Mouse (Mus musculus): ENCODE measurements around the gene Zfyve19. TPM values are rescaled to one million over a fixed set of nuclear protein-coding genes. Genes with fewer than 3 reads are reported as not detected.

Zfyve19 gene
- total and polyA plus RNA-seq, 2 experiments from 2014 or later, result 35.1 to 53.1 TPM

DNA sequence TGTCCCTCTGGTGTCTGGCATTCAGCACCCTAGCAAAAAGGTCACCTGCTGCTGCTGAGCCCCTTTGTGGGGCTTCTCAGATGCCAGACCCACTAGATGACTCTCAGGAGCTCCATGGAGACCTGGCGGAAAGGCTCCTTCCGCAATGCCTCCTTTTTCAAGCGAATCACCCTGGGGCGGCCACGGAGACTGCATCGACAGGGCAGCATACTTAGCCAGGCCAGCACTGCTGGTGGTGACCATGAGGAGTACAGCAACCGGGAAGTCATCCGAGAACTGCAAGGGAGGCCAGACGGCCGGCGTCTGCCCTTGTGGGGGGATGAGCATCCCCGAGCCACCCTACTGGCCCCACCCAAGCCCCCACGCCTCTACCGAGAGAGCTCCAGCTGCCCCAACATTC, 33.6 kb upstream of the Zfyve19 start:
- peaks cover 21% of the 10 kb centered on the region for H3K36me3 ChIP-seq (ENCODE audit: insufficient read depth, low read length)
- no peak for ATAC-seq
- H3K27me3 ChIP-seq (ENCODE audit: insufficient read depth, low read length), result no peaks in the 10 kb centered on the region
- H3K4me1 ChIP-seq (ENCODE audit: insufficient read depth, low read length), result peaks cover 8% of the 10 kb centered on the region; the same call in 1 of the 2 replicates
- H3K9ac ChIP-seq (replicated peaks; ENCODE audit: low read length), result no peak overlapping the region
- TF ChIP-seq CTCF (IDR thresholded peaks at IDR 0.05; ENCODE audit: low read depth), result no peak
- H3K4me2 ChIP-seq (ENCODE audit: low read depth, low read length), result no peak overlapping the region
- DNase-seq (ENCODE audit: low spot score), result no peak
- no peaks in the 10 kb centered on the region for H3K9me3 ChIP-seq (ENCODE audit: low read length)
- WGBS, result 56% methylated on average over 14 of the region's 14 CpGs
- H3K27ac ChIP-seq, result no peak overlapping the region
- H3K4me3 ChIP-seq (ENCODE audit: low read length), result no peak overlapping the region

DNA sequence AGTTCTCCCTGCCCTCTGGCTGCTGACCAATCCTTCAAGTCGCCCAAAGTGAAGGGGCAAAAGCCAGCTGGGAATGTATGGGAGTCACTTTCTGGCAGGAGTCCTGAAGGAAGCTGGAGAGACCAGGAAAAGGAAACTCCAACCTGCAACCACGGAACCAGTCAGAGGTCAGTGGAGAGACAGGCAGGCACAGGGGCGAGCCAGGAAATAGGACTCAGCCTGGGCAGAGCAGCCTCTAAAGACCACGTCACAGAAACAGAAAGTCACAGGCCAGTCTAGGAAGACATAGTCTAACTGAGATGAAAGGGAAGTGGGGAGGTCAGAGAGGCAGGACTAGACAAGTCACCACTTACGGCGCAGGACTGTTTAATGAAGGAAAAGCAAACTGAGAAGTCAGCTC, 32.8 kb upstream of the Zfyve19 start:
- Histone ChIP-seq H3K4me2 (ENCODE audit: low read depth, low read length) (no peak overlapping the region), H3K9ac (replicated peaks; ENCODE audit: low read length) (no peak overlapping the region), H3K36me3 (ENCODE audit: insufficient read depth, low read length) (peaks cover 27% of the 10 kb centered on the region), H3K4me3 (ENCODE audit: low read length) (no peak overlapping the region), H3K27me3 (ENCODE audit: insufficient read depth, low read length) (no peaks in the 10 kb centered on the region), H3K9me3 (ENCODE audit: low read length) (no peaks in the 10 kb centered on the region), H3K4me1 (ENCODE audit: insufficient read depth, low read length) (peaks cover 8% of the 10 kb centered on the region; the same call in 1 of the 2 replicates), H3K27ac (no peak overlapping the region)
- TF ChIP-seq CTCF (IDR thresholded peaks at IDR 0.05; ENCODE audit: low read depth), result no peak
- DNase-seq (ENCODE audit: low spot score), result no peak
- ATAC-seq, result no peak
- 73% methylated on average over 6 of the region's 6 CpGs for WGBS

DNA sequence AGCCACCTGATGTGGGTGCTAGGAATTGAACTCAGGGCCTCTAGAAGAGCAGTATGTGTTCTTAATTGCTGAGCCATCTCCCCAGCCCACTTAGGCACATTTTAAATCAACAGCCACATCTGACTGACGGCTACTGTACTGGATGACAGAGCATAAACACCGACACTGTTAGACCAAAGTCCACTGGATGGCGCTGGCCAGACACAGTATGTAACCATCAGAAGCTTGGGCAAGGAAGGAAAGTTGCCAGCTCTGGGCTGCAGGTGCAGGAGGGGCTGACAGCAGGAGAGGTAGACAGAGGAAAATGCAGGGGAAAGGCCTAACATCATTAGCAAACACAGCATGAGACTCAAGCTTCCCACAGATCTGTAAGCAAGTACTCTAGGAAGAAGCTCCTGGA, 31.7 kb upstream of the Zfyve19 start:
- Histone ChIP-seq H3K4me1 (ENCODE audit: insufficient read depth, low read length) (peaks cover 8% of the 10 kb centered on the region; the same call in 1 of the 2 replicates), H3K9me3 (ENCODE audit: low read length) (no peaks in the 10 kb centered on the region), H3K4me2 (ENCODE audit: low read depth, low read length) (no peak overlapping the region), H3K27me3 (ENCODE audit: insufficient read depth, low read length) (no peaks in the 10 kb centered on the region), H3K9ac (replicated peaks; ENCODE audit: low read length) (no peak overlapping the region), H3K4me3 (ENCODE audit: low read length) (no peak overlapping the region), H3K27ac (no peak overlapping the region), H3K36me3 (ENCODE audit: insufficient read depth, low read length) (peaks cover 29% of the 10 kb centered on the region)
- ATAC-seq (no peak), DNase-seq (ENCODE audit: low spot score) (no peak)
- WGBS, result 56% methylated on average over 3 of the region's 3 CpGs
- TF ChIP-seq CTCF (IDR thresholded peaks at IDR 0.05; ENCODE audit: low read depth), result peak; percentile 22

GRCm38 (mm10) chr2:119177384-119177939, 31.0 kb upstream of the Zfyve19 start:
- Histone ChIP-seq H3K9me3 (ENCODE audit: low read length) (no peaks in the 10 kb centered on the region), H3K36me3 (ENCODE audit: insufficient read depth, low read length) (peaks cover 29% of the 10 kb centered on the region), H3K4me3 (ENCODE audit: low read length) (no peak overlapping the region), H3K27me3 (ENCODE audit: insufficient read depth, low read length) (no peaks in the 10 kb centered on the region), H3K9ac (replicated peaks; ENCODE audit: low read length) (no peak overlapping the region), H3K27ac (no peak overlapping the region), H3K4me2 (ENCODE audit: low read depth, low read length) (no peak overlapping the region), H3K4me1 (ENCODE audit: insufficient read depth, low read length) (peaks cover 8% of the 10 kb centered on the region; the same call in 1 of the 2 replicates)
- no peak for TF ChIP-seq CTCF (IDR thresholded peaks at IDR 0.05; ENCODE audit: low read depth)
- ATAC-seq, result no peak
- 92% methylated on average over 5 of the region's 5 CpGs for whole genome bisulfite sequencing
- DNase-seq (ENCODE audit: low spot score), result no peak

DNA sequence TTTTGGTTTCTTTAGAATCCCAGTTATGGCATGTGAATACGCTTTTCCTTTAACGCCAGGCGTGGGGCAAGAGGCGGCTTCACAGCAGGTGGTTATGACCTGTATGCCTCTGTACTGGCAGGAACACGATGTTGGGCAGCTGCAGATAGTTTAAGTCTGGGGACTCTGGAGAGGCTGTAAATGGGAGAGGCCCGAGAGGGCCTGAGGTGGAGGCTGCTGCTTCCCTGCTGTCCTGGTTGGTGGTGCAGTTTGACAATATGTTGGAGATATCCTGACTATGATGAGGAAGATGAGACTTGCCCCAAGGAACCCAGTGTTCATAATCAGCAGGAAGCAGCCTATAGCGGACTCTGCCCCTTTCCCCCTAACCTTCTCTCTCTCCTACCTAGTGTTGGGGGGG, 25.5 kb upstream of the Zfyve19 start:
- Histone ChIP-seq H3K27me3 (ENCODE audit: insufficient read depth, low read length) (no peaks in the 10 kb centered on the region), H3K36me3 (ENCODE audit: insufficient read depth, low read length) (peaks cover 38% of the 10 kb centered on the region), H3K4me1 (ENCODE audit: insufficient read depth, low read length) (no peaks in the 10 kb centered on the region), H3K4me3 (ENCODE audit: low read length) (no peak overlapping the region), H3K9me3 (ENCODE audit: low read length) (no peaks in the 10 kb centered on the region), H3K4me2 (ENCODE audit: low read depth, low read length) (no peak overlapping the region), H3K27ac (no peak overlapping the region), H3K9ac (replicated peaks; ENCODE audit: low read length) (no peak overlapping the region)
- ATAC-seq (no peak), DNase-seq (ENCODE audit: low spot score) (no peak)
- TF ChIP-seq CTCF (IDR thresholded peaks at IDR 0.05; ENCODE audit: low read depth), result no peak
- WGBS, result 74% methylated on average over 7 of the region's 7 CpGs

DNA sequence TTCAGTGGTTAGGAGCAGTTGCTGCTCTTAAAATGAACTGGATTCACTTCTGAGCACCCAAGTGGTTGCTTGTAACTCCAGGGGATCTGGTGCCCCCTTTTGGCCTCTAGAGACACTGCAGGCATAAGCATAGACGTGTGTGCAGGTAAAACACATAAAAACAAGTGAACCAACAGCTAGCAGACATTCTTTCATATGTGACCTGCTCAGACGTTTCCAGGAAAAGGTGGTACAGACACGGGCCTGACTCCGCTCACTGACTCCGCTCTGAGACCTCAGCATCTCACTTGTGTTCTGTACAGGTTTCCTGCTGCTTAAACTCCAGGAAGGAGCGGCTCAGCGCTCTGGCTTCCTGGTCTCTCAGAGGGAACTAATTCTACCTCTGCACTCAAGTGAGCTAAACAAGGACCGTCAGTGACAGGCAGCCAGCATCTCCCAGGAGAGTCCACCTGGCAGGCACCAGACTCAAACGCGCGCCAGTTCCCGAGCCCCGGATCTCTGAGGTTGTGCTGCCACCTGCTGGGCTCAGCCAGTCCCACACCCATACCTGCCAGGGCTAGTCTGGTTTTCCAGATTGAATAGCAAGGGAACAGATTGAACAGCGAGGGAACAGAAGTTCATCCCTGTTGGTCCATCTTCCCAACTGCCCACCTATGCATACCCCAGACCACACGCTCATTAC, 19.2 kb upstream of the Zfyve19 start:
- H3K36me3 ChIP-seq (ENCODE audit: insufficient read depth, low read length), result peaks cover 2% of the 10 kb centered on the region; the same call in 1 of the 2 replicates
- H3K4me1 ChIP-seq (ENCODE audit: insufficient read depth, low read length), result no peaks in the 10 kb centered on the region
- H3K27ac ChIP-seq, result no peak overlapping the region
- H3K9me3 ChIP-seq (ENCODE audit: low read length), result no peaks in the 10 kb centered on the region
- DNase-seq (ENCODE audit: low spot score), result peak; percentile 85
- peak overlapping the region; percentile 59 for H3K4me2 ChIP-seq (ENCODE audit: low read depth, low read length)
- no peaks in the 10 kb centered on the region for H3K27me3 ChIP-seq (ENCODE audit: insufficient read depth, low read length)
- no peak overlapping the region for H3K9ac ChIP-seq (replicated peaks; ENCODE audit: low read length)
- ATAC-seq, result peak; percentile 91
- 6% methylated on average over 15 of the region's 15 CpGs for WGBS
- TF ChIP-seq CTCF (IDR thresholded peaks at IDR 0.05; ENCODE audit: low read depth), result peak; percentile 88
- H3K4me3 ChIP-seq (ENCODE audit: low read length), result peak overlapping the region; percentile 19

GRCm38 (mm10) chr2:119190969-119191368, 17.4 kb upstream of the Zfyve19 start:
- Histone ChIP-seq H3K27me3 (ENCODE audit: insufficient read depth, low read length) (no peaks in the 10 kb centered on the region), H3K4me1 (ENCODE audit: insufficient read depth, low read length) (no peaks in the 10 kb centered on the region), H3K4me3 (ENCODE audit: low read length) (no peak overlapping the region), H3K9me3 (ENCODE audit: low read length) (no peaks in the 10 kb centered on the region), H3K4me2 (ENCODE audit: low read depth, low read length) (no peak overlapping the region), H3K27ac (no peak overlapping the region), H3K36me3 (ENCODE audit: insufficient read depth, low read length) (no peaks in the 10 kb centered on the region), H3K9ac (replicated peaks; ENCODE audit: low read length) (no peak overlapping the region)
- no peak for DNase-seq (ENCODE audit: low spot score)
- ATAC-seq, result no peak
- WGBS, result 85% methylated on average over 5 of the region's 5 CpGs
- TF ChIP-seq CTCF (IDR thresholded peaks at IDR 0.05; ENCODE audit: low read depth), result no peak

Data from hindbrain, postnatal 0 days (tissue).